In the genomic region with DNA sequence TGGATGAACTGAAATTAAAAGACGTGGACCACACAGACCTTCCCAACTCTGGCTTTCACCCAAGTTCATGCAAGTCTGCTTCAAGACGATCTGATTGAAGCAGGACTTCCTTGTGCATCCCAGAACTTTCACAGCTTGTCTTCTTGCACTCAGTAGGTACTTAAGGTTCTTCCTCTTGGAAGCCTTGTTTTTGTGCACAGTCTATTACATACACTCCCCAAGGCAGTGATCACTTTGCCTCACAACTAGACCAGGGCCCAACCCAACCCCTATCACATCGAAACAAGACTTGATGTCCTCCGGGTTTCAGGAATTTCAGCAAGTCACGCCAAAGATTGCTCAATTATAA, we compare ENCODE assay signal across 7 mouse cellular contexts. TPM values are rescaled to one million over a fixed set of nuclear protein-coding genes. Genes with fewer than 3 reads are reported as not detected.
DNase-seq lines count a peak whose midpoint lies in the region; ATAC-seq and TF ChIP-seq lines count a peak whose summit lies in the region.

No protein-coding gene starts in this region.

- H3K27ac ChIP-seq in lung, embryonic 16.5 days (ENCODE audit: low read length), result 0 out of 2 replicates have a peak overlapping the region, but pooled peaks have one; percentile 0
- H3K27ac ChIP-seq in forebrain, embryonic 12.5 days, result peak overlapping the region; percentile 39; the same call in 1 of the 2 replicates
- H3K27ac ChIP-seq in limb, embryonic 14.5 days (replicated peaks; ENCODE audit: low read depth, low read length), result peak overlapping the region; percentile 63
- peak overlapping the region; percentile 62; the same call in 1 of the 2 replicates for H3K27ac ChIP-seq in stomach, embryonic 14.5 days (ENCODE audit: low read length)

- H3K36me3 ChIP-seq in lung, embryonic 16.5 days (ENCODE audit: control insufficient read depth, insufficient read depth, low read length), result no peaks in the 10 kb centered on the region
- H3K36me3 ChIP-seq in forebrain, embryonic 12.5 days (replicated peaks), result peaks cover 14% of the 10 kb centered on the region
- H3K36me3 ChIP-seq in limb, embryonic 14.5 days (ENCODE audit: control insufficient read depth, insufficient read depth, low read length), result peaks cover 6% of the 10 kb centered on the region; the same call in 1 of the 2 replicates
- no peaks in the 10 kb centered on the region for H3K36me3 ChIP-seq in stomach, embryonic 14.5 days (ENCODE audit: control insufficient read depth, insufficient read depth, low read length)

- WGBS in lung, embryonic 16.5 days, result 38% methylated on average over 5 of the region's 5 CpGs
- 43% methylated on average over 5 of the region's 5 CpGs for WGBS in forebrain, embryonic 12.5 days
- 44% methylated on average over 5 of the region's 5 CpGs for WGBS in limb, embryonic 14.5 days
- WGBS in stomach, embryonic 14.5 days, result 41% methylated on average over 5 of the region's 5 CpGs

- H3K4me2 ChIP-seq in lung, embryonic 16.5 days (ENCODE audit: low read depth, low read length), result peak overlapping the region; percentile 50
- peak overlapping the region; percentile 43 for H3K4me2 ChIP-seq in forebrain, embryonic 12.5 days
- H3K4me2 ChIP-seq in limb, embryonic 14.5 days (replicated peaks; ENCODE audit: low read depth, low read length, severe bottlenecking), result peak overlapping the region; percentile 47
- peak overlapping the region; percentile 49 for H3K4me2 ChIP-seq in stomach, embryonic 14.5 days (replicated peaks; ENCODE audit: low read depth, low read length)

- peaks cover 7% of the 10 kb centered on the region for H3K4me1 ChIP-seq in lung, embryonic 16.5 days (replicated peaks; ENCODE audit: control insufficient read depth, insufficient read depth, low read length)
- peaks cover 19% of the 10 kb centered on the region for H3K4me1 ChIP-seq in forebrain, embryonic 12.5 days
- peaks cover 6% of the 10 kb centered on the region for H3K4me1 ChIP-seq in limb, embryonic 14.5 days (ENCODE audit: control insufficient read depth, insufficient read depth, low read length)
- peaks cover 10% of the 10 kb centered on the region for H3K4me1 ChIP-seq in stomach, embryonic 14.5 days (ENCODE audit: control insufficient read depth, insufficient read depth, low read length)

- DNase-seq in lung, postnatal 14 days, result no peak
- DNase-seq in limb, embryonic 14.5 days (ENCODE audit: low spot score), result no peak
- DNase-seq in thymus, postnatal 10 days (ENCODE audit: low spot score in 2 of 2), result no peak
- DNase-seq in cerebellum, postnatal 36 days, result no peak

- H3K9me3 ChIP-seq in lung, embryonic 16.5 days (ENCODE audit: control insufficient read depth, low read length), result no peaks in the 10 kb centered on the region
- H3K9me3 ChIP-seq in forebrain, embryonic 12.5 days, result no peaks in the 10 kb centered on the region
- no peaks in the 10 kb centered on the region for H3K9me3 ChIP-seq in limb, embryonic 14.5 days (ENCODE audit: control insufficient read depth, low read length)
- H3K9me3 ChIP-seq in stomach, embryonic 14.5 days (ENCODE audit: control insufficient read depth, low read depth, low read length), result no peaks in the 10 kb centered on the region

- no peak for TF ChIP-seq POLR2A in limb, embryonic 14.5 days (IDR thresholded peaks at IDR 0.05; ENCODE audit: borderline replicate concordance, extremely low read depth, insufficient read depth, insufficient read length)

- no peaks in the 10 kb centered on the region for H3K27me3 ChIP-seq in lung, embryonic 16.5 days (ENCODE audit: control insufficient read depth, insufficient read depth, low read depth, low read length)
- H3K27me3 ChIP-seq in forebrain, embryonic 12.5 days, result no peaks in the 10 kb centered on the region
- H3K27me3 ChIP-seq in limb, embryonic 14.5 days (ENCODE audit: control insufficient read depth, insufficient read depth, low read length), result no peaks in the 10 kb centered on the region
- no peaks in the 10 kb centered on the region for H3K27me3 ChIP-seq in stomach, embryonic 14.5 days (ENCODE audit: control insufficient read depth, insufficient read depth, low read length)

- H3K4me3 ChIP-seq in lung, embryonic 16.5 days (ENCODE audit: low read length), result peak overlapping the region; percentile 36
- H3K4me3 ChIP-seq in forebrain, embryonic 12.5 days (replicated peaks), result peak overlapping the region; percentile 80
- H3K4me3 ChIP-seq in limb, embryonic 14.5 days (replicated peaks; ENCODE audit: low read length), result peak overlapping the region; percentile 83
- peak overlapping the region; percentile 87 for H3K4me3 ChIP-seq in stomach, embryonic 14.5 days (ENCODE audit: low read depth, low read length)

- no peak; the same call in 1 of the 2 replicates for ATAC-seq in lung, embryonic 16.5 days (ENCODE audit: low read depth)
- no peak; the same call in 1 of the 2 replicates for ATAC-seq in forebrain, embryonic 12.5 days (ENCODE audit: low FRiP score)
- peak; percentile 6 for ATAC-seq in limb, embryonic 14.5 days (ENCODE audit: low FRiP score, low read depth)
- no peak for ATAC-seq in stomach, embryonic 14.5 days (ENCODE audit: insufficient number of reproducible peaks, insufficient read depth, low FRiP score, low read depth)

- peak overlapping the region; percentile 17; the same call in 1 of the 2 replicates for H3K9ac ChIP-seq in lung, embryonic 16.5 days (ENCODE audit: low read length)
- no peak overlapping the region for H3K9ac ChIP-seq in forebrain, embryonic 12.5 days
- H3K9ac ChIP-seq in limb, embryonic 14.5 days (ENCODE audit: low read depth, low read length, severe bottlenecking), result no peak overlapping the region
- no peak overlapping the region for H3K9ac ChIP-seq in stomach, embryonic 14.5 days (replicated peaks; ENCODE audit: low read depth, low read length)

RNA-seq across cellular contexts. Expression of gene Zfp869, which starts 6.7 kb away (rescaled TPM):
- polyA plus RNA-seq in lung, embryonic 16.5 days (2015; fragmentation: Nextera tagmentation; extraction: Ambion mirVana), result 27.7 and 28.2 TPM in 2 replicates
- polyA plus RNA-seq in forebrain, embryonic 12.5 days (2016; fragmentation: Nextera tagmentation; extraction: Ambion mirVana), result 32.1 and 32.3 TPM in 2 replicates
- polyA plus RNA-seq in limb, embryonic 14.5 days (2012; rRNA removed), result 11.5 and 16.8 TPM in 2 replicates
- 32.4 and 32.5 TPM in 2 replicates for polyA plus RNA-seq in limb, embryonic 14.5 days (2014; fragmentation: Nextera tagmentation; extraction: Ambion mirVana)
- polyA plus RNA-seq in stomach, embryonic 14.5 days (2014; fragmentation: Nextera tagmentation; extraction: Ambion mirVana), result 30.4 and 30.9 TPM in 2 replicates

RNA-seq across cellular contexts. Expression of gene Zfp963, which starts 32.6 kb away (rescaled TPM):
- polyA plus RNA-seq in lung, embryonic 16.5 days (2015; fragmentation: Nextera tagmentation; extraction: Ambion mirVana), result 8.4 TPM in 2 replicates
- 7.7 and 7.8 TPM in 2 replicates for polyA plus RNA-seq in forebrain, embryonic 12.5 days (2016; fragmentation: Nextera tagmentation; extraction: Ambion mirVana)
- polyA plus RNA-seq in limb, embryonic 14.5 days (2012; rRNA removed), result 9.3 and 10.0 TPM in 2 replicates
- polyA plus RNA-seq in limb, embryonic 14.5 days (2014; fragmentation: Nextera tagmentation; extraction: Ambion mirVana), result 8.2 and 8.7 TPM in 2 replicates
- polyA plus RNA-seq in stomach, embryonic 14.5 days (2014; fragmentation: Nextera tagmentation; extraction: Ambion mirVana), result 6.1 and 6.3 TPM in 2 replicates

RNA-seq across cellular contexts. Expression of gene Gm20422, which starts 57.5 kb away (rescaled TPM):
- 0.85 and 1.2 TPM in 2 replicates for polyA plus RNA-seq in lung, embryonic 16.5 days (2015; fragmentation: Nextera tagmentation; extraction: Ambion mirVana)
- 0.42 TPM in 1 of 2 replicates, not detected in the other for polyA plus RNA-seq in forebrain, embryonic 12.5 days (2016; fragmentation: Nextera tagmentation; extraction: Ambion mirVana)
- 1.1 TPM in 1 of 2 replicates, not detected in the other for polyA plus RNA-seq in limb, embryonic 14.5 days (2012; rRNA removed)
- polyA plus RNA-seq in limb, embryonic 14.5 days (2014; fragmentation: Nextera tagmentation; extraction: Ambion mirVana), result 0.62 and 1.5 TPM in 2 replicates
- 0.90 TPM in 1 of 2 replicates, not detected in the other for polyA plus RNA-seq in stomach, embryonic 14.5 days (2014; fragmentation: Nextera tagmentation; extraction: Ambion mirVana)

Comparison
In these comparisons a context has a peak if more than half of its experiments do, and no peak if none do; other contexts are left out.
1. H3K27ac ChIP-seq: peak in every context shown above with its lines; median percentile 63 in limb, embryonic 14.5 days; 62 in stomach, embryonic 14.5 days; 39 in forebrain, embryonic 12.5 days; 0 in lung, embryonic 16.5 days.
2. H3K4me3 ChIP-seq: peak in every context shown above with its lines; median percentile 87 in stomach, embryonic 14.5 days; 83 in limb, embryonic 14.5 days; 80 in forebrain, embryonic 12.5 days; 36 in lung, embryonic 16.5 days.